In genomic region chr17:83916684-83917166, GRCm38 (mm10) we compare ENCODE assay signal across 8 mouse cellular contexts.
A peak's percentile ranks its signal among the peaks of the same experiment; 100 is the strongest.
DNase-seq lines count a peak whose midpoint lies in the region; ATAC-seq and TF ChIP-seq lines count a peak whose summit lies in the region.

No protein-coding gene starts in this region.

- H3K4me2 ChIP-seq in liver, embryonic 11.5 days, result no peak overlapping the region
- H3K4me2 ChIP-seq in liver, embryonic 12.5 days, result no peak overlapping the region
- peak overlapping the region; percentile 34 for H3K4me2 ChIP-seq in lung, embryonic 14.5 days

- TF ChIP-seq POLR2A in embryonic fibroblast, embryonic 13.5 days (IDR thresholded peaks at IDR 0.05; ENCODE audit: low read depth, low read length), result no peak

- H3K4me3 ChIP-seq in liver, embryonic 11.5 days (ENCODE audit: low read depth, low read length), result no peak overlapping the region
- H3K4me3 ChIP-seq in liver, embryonic 12.5 days, result no peak overlapping the region
- H3K4me3 ChIP-seq in embryonic fibroblast, embryonic 13.5 days (ENCODE audit: insufficient read depth, low read length), result no peak overlapping the region
- H3K4me3 ChIP-seq in lung, embryonic 14.5 days (ENCODE audit: low read depth, low read length), result no peak overlapping the region

- 45% methylated on average over 10 of the region's 10 CpGs for WGBS in liver, embryonic 11.5 days
- WGBS in liver, embryonic 12.5 days (ENCODE audit: insufficient replicate concordance), result 49% methylated on average over 10 of the region's 10 CpGs
- WGBS in lung, embryonic 14.5 days, result 3% methylated on average over 10 of the region's 10 CpGs

- H3K27me3 ChIP-seq in liver, embryonic 11.5 days (replicated peaks; ENCODE audit: control insufficient read depth, insufficient read depth, low read length), result no peaks in the 10 kb centered on the region
- H3K27me3 ChIP-seq in liver, embryonic 12.5 days (replicated peaks), result no peaks in the 10 kb centered on the region
- no peaks in the 10 kb centered on the region for H3K27me3 ChIP-seq in lung, embryonic 14.5 days (ENCODE audit: insufficient read depth, low read length)

- intact Hi-C loops in heart, postnatal 10 days (cut with DNase I), result no loop called here

- H3K9ac ChIP-seq in liver, embryonic 11.5 days (ENCODE audit: low read depth, low read length), result no peak overlapping the region
- H3K9ac ChIP-seq in liver, embryonic 12.5 days, result no peak overlapping the region
- peak overlapping the region; percentile 20; the same call in 1 of the 2 replicates for H3K9ac ChIP-seq in lung, embryonic 14.5 days

- no peak for DNase-seq in liver, embryonic 11.5 days (ENCODE audit: low spot score)
- DNase-seq in heart, postnatal 10 days, result peak; percentile 85 to 87
- peak; percentile 99 for DNase-seq in lung, embryonic 14.5 days
- DNase-seq in thymus, postnatal 14 days, result no peak
- DNase-seq in testis, postnatal 14 days (ENCODE audit: low spot score), result no peak

- ATAC-seq in liver, embryonic 11.5 days (replicated peaks; ENCODE audit: low FRiP score), result 0 out of 2 replicates have a peak, but pooled peaks have one; percentile 15
- no peak for ATAC-seq in liver, embryonic 12.5 days
- ATAC-seq in lung, embryonic 14.5 days (ENCODE audit: insufficient read depth), result peak; percentile 95
- no peak for ATAC-seq in erythroid progenitor cell, adult 5-6 weeks (replicated peaks; ENCODE audit: low FRiP score, poor library complexity, severe bottlenecking)

- no peak for TF ChIP-seq CTCF in embryonic fibroblast, embryonic 13.5 days (IDR thresholded peaks at IDR 0.05; ENCODE audit: borderline replicate concordance, insufficient read depth, low read length)
- no peak for TF ChIP-seq CTCF in lung, embryonic 14.5 days (IDR thresholded peaks at IDR 0.05; ENCODE audit: low read depth)

- no peaks in the 10 kb centered on the region for H3K36me3 ChIP-seq in liver, embryonic 11.5 days (ENCODE audit: control insufficient read depth, insufficient read depth, low read length)
- no peaks in the 10 kb centered on the region for H3K36me3 ChIP-seq in liver, embryonic 12.5 days
- no peaks in the 10 kb centered on the region for H3K36me3 ChIP-seq in lung, embryonic 14.5 days (ENCODE audit: insufficient read depth)

- peaks cover 3% of the 10 kb centered on the region; the same call in 1 of the 2 replicates for H3K4me1 ChIP-seq in liver, embryonic 11.5 days (replicated peaks; ENCODE audit: control insufficient read depth, insufficient read depth, low read length)
- H3K4me1 ChIP-seq in liver, embryonic 12.5 days, result peaks cover 29% of the 10 kb centered on the region; the same call in 1 of the 2 replicates
- H3K4me1 ChIP-seq in embryonic fibroblast, embryonic 13.5 days (ENCODE audit: control insufficient read depth, insufficient read depth, low read length), result peaks cover 13% of the 10 kb centered on the region
- peaks cover 31% of the 10 kb centered on the region for H3K4me1 ChIP-seq in lung, embryonic 14.5 days (ENCODE audit: insufficient read depth)

- H3K27ac ChIP-seq in liver, embryonic 11.5 days (ENCODE audit: low read depth, low read length), result no peak overlapping the region
- no peak overlapping the region for H3K27ac ChIP-seq in liver, embryonic 12.5 days
- peak overlapping the region; percentile 53 for H3K27ac ChIP-seq in embryonic fibroblast, embryonic 13.5 days (ENCODE audit: insufficient read depth, low read length)
- H3K27ac ChIP-seq in lung, embryonic 14.5 days (ENCODE audit: low read depth), result peak overlapping the region; percentile 89

- no peaks in the 10 kb centered on the region for H3K9me3 ChIP-seq in liver, embryonic 11.5 days (ENCODE audit: control insufficient read depth, low read length)
- no peaks in the 10 kb centered on the region for H3K9me3 ChIP-seq in liver, embryonic 12.5 days (replicated peaks)
- H3K9me3 ChIP-seq in lung, embryonic 14.5 days (ENCODE audit: low read depth, low read length), result no peaks in the 10 kb centered on the region

Comparison
In these comparisons a context has a peak if more than half of its experiments do, and no peak if none do; other contexts are left out.
1. ATAC-seq: peak in liver, embryonic 11.5 days (single experiment) and lung, embryonic 14.5 days (single experiment); none in liver, embryonic 12.5 days (single experiment) and erythroid progenitor cell, adult 5-6 weeks (single experiment).
2. DNase-seq: peak in heart, postnatal 10 days (2 of 2) and lung, embryonic 14.5 days (single experiment); none in liver, embryonic 11.5 days (single experiment), thymus, postnatal 14 days (single experiment) and testis, postnatal 14 days (single experiment).
3. H3K27ac ChIP-seq: peak in embryonic fibroblast, embryonic 13.5 days (single experiment) and lung, embryonic 14.5 days (single experiment); none in liver, embryonic 11.5 days (single experiment) and liver, embryonic 12.5 days (single experiment).